In the genomic region with DNA sequence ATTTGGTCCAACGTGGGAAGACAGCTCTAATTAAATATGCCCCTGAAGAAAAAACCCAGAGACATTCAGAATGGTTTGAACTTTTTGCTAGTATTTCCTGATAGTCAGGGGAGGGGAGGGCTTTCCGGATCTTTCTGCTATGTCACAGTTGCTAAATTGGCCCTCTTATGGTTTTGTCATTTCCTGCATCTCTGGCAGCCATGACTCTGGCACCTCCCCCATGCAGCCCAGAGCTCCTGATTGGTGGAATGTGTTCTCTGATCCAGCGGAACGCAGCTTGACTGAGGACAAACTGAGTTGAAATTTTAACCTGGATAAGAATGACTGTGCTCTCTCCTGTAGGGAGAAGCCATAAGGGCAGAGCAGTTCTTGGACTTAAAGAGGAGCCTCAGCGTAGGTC, we compare ENCODE assay signal across 13 mouse cellular contexts.
"Had no signal": no experiment of that assay in that cellular context is flagged by ENCODE, and none has a peak within 500 bp of the region (broad histone marks: within the 10 kb centered on the region; RNA-seq: fewer than 3 reads in every experiment).

No protein-coding gene starts in this region.

- ATAC-seq: lung, postnatal 0 days; midbrain, embryonic 15.5 days had no signal

- DNase-seq: kidney, adult 8-10 months; kidney, postnatal 25 days; layer of hippocampus, adult 9-11 months; liver, embryonic 13.5 days; lung, embryonic 14.5 days; right cerebral cortex, adult 18-20 months; right cerebral cortex, postnatal 14 days; right cerebral cortex, postnatal 4 days; thymus, adult 2 months; thymus, postnatal 14 days; thymus, postnatal 4 days had no signal
